In the genomic region with DNA sequence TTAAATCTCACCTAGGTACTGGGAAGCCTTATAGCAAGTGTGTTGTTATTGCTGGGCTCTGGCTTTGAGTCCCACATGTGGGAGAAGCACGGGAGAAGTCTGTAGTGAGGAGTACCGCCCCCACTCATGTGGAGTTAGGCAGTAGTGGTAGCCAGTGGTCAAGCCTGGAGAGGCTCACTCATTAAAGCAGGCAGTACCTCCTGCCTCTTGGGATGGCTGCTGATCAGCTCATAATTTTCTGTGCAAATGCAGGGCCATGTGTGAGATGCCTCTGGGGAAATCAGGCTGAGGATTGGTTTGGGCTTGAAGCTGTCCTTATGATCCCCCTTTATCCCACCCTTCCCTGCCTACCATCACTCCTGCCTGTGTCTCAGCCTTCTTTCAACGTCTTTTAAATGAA, we compare ENCODE assay signal across 17 mouse cellular contexts. TPM values are rescaled to one million over a fixed set of nuclear protein-coding genes. Genes with fewer than 3 reads are reported as not detected.
"Had no signal": no experiment of that assay in that cellular context is flagged by ENCODE, and none has a peak within 500 bp of the region (broad histone marks: within the 10 kb centered on the region; RNA-seq: fewer than 3 reads in every experiment).

No protein-coding gene starts in this region.

- DNase-seq: kidney, adult 2 months; kidney, postnatal 14 days; layer of hippocampus, adult 9-11 months; layer of hippocampus, postnatal 36 days; liver; liver, embryonic 13.5 days; liver, postnatal 0 days; lung, postnatal 14 days; right cerebral cortex, adult 18-20 months; thymus, postnatal 4 days had no signal

- H3K27ac ChIP-seq: kidney, embryonic 15.5 days; limb, embryonic 12.5 days; liver, embryonic 13.5 days; lung, embryonic 15.5 days; macrophage; stomach, postnatal 0 days had no signal

- H3K9me3 ChIP-seq: kidney, embryonic 15.5 days; limb, embryonic 12.5 days; liver, embryonic 13.5 days; lung, embryonic 15.5 days had no signal

- H3K27me3 ChIP-seq: liver, embryonic 13.5 days; lung, embryonic 15.5 days had no signal

- H3K9ac ChIP-seq: kidney, embryonic 15.5 days; limb, embryonic 12.5 days; liver, embryonic 13.5 days; liver, postnatal 0 days; lung, embryonic 15.5 days had no signal

- H3K4me3 ChIP-seq: kidney, embryonic 15.5 days; limb, embryonic 12.5 days; liver, embryonic 13.5 days; lung, embryonic 15.5 days had no signal

- H3K36me3 ChIP-seq: kidney, embryonic 15.5 days; limb, embryonic 12.5 days; liver, embryonic 13.5 days; lung, embryonic 15.5 days had no signal

- ATAC-seq: intestine, embryonic 16.5 days; liver, postnatal 0 days had no signal

- H3K4me1 ChIP-seq: kidney, embryonic 15.5 days; liver, embryonic 13.5 days; lung, embryonic 15.5 days had no signal

- H3K4me2 ChIP-seq: kidney, embryonic 15.5 days; limb, embryonic 12.5 days; liver, embryonic 13.5 days; lung, embryonic 15.5 days had no signal

RNA-seq across cellular contexts. Expression of gene Stra6, which starts 11.0 kb away (rescaled TPM):
- polyA plus RNA-seq: liver, postnatal 0 days; macrophage had no signal

RNA-seq across cellular contexts. Expression of gene Ccdc33, which starts 44.1 kb away (rescaled TPM):
- polyA plus RNA-seq: kidney, adult 2 months; liver, embryonic 13.5 days; liver, postnatal 0 days; macrophage; neural tube, embryonic 14.5 days; stomach, postnatal 0 days had no signal
